Mouse (Mus musculus): ENCODE measurements around the gene Capns1. TPM values are rescaled to one million over a fixed set of nuclear protein-coding genes. Genes with fewer than 3 reads are reported as not detected.

Capns1 gene
- polyA plus RNA-seq, 1 experiment from 2014 or later = 56.8 TPM

DNA sequence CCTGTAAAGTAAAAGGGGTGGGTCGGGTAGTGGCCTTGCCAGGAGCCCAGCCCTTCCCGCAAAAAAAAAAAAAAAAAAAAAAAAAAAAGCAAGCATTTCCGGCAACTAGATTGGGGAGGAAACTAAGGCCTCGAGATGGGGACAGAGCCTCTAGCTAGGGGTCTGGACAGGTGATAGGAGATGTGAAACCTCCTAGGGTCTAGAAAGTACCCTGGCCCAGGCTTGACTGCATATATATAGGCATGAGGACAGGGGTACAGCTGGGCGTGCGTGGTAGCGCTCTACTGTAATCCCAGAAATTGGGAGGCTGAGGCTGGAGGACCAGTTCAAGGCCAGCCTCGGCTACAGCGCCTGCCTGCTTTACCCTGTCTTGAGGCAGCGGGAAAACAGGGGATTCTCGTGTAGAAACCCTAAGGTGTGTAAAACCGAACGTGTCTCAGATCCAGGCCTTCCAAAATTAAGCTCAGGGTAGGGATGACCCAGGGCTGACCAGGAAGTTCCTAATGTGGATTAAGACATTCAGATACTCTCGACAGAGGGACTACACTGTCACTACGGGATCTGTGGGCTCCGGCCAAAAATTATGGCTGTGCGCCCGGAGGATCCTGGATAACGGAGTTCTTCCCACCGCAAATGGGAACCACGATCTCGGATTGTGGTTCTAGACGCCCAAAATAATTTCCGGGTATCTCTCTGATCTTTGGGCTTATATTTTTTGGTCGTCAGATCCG is 4.3 kb downstream of the Capns1 start:
- DNase-seq (ENCODE audit: low spot score) (peak; percentile 10), ATAC-seq (replicated peaks; ENCODE audit: insufficient number of reproducible peaks, low FRiP score, low TSS enrichment, low read depth) (peak; percentile 9; the same call in 1 of the 2 replicates)
- H3K9me3 ChIP-seq (replicated peaks; ENCODE audit: control insufficient read depth, low read length) = no peaks in the 10 kb centered on the region
- no peaks in the 10 kb centered on the region; the same call in 1 of the 2 replicates for H3K36me3 ChIP-seq (replicated peaks; ENCODE audit: control insufficient read depth, insufficient read depth, low read depth, low read length)
- H3K4me2 ChIP-seq (ENCODE audit: low read depth, low read length) = peak overlapping the region; percentile 77
- 1% methylated on average over 26 of the region's 26 CpGs for WGBS
- peak overlapping the region; percentile 68 for H3K4me3 ChIP-seq (ENCODE audit: low read depth, low read length)
- H3K27me3 ChIP-seq (ENCODE audit: control insufficient read depth, insufficient read depth, low read length) = no peaks in the 10 kb centered on the region
- peak overlapping the region; percentile 65 for H3K9ac ChIP-seq (replicated peaks; ENCODE audit: low read length)
- H3K4me1 ChIP-seq (ENCODE audit: control insufficient read depth, insufficient read depth, low read length) = peaks cover 3% of the 10 kb centered on the region
- peak overlapping the region; percentile 44; the same call in 1 of the 2 replicates for H3K27ac ChIP-seq (replicated peaks; ENCODE audit: low read depth, low read length)

DNA sequence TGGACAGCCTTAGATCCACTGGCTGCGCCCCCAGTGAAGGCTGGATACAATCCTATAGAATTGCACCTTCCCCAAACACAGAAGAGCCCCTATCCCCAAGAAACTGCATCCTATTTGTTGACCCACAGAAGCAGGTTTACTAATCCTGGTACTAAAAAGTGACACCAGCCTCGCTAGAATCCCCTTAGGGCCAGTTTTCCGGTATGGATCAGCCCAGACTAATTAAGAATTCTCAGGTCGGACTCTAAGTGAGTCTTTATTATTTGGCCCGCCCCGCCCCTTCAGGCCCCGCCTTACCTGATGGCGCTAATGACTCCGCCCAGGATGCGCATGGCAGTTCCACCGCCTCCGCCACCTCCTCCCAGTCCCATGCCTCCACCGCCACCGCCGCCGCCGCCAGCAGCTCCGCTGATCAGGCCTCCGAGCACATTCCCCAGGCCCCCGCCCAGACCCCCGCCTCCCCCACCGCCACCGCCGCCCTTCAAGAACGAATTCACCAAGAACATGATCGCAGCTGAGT is 5.0 kb downstream of the Capns1 start:
- peak; percentile 35 for ATAC-seq (replicated peaks; ENCODE audit: insufficient number of reproducible peaks, low FRiP score, low TSS enrichment, low read depth)
- no peaks in the 10 kb centered on the region for H3K27me3 ChIP-seq (ENCODE audit: control insufficient read depth, insufficient read depth, low read length)
- H3K36me3 ChIP-seq (replicated peaks; ENCODE audit: control insufficient read depth, insufficient read depth, low read depth, low read length) = no peaks in the 10 kb centered on the region; the same call in 1 of the 2 replicates
- H3K9ac ChIP-seq (replicated peaks; ENCODE audit: low read length) = peak overlapping the region; percentile 65
- no peaks in the 10 kb centered on the region for H3K9me3 ChIP-seq (replicated peaks; ENCODE audit: control insufficient read depth, low read length)
- H3K4me2 ChIP-seq (ENCODE audit: low read depth, low read length) = peak overlapping the region; percentile 77
- H3K4me3 ChIP-seq (ENCODE audit: low read depth, low read length) = peak overlapping the region; percentile 68
- 2% methylated on average over 26 of the region's 26 CpGs for WGBS
- no peak overlapping the region for H3K27ac ChIP-seq (replicated peaks; ENCODE audit: low read depth, low read length)
- peaks cover 3% of the 10 kb centered on the region for H3K4me1 ChIP-seq (ENCODE audit: control insufficient read depth, insufficient read depth, low read length)
- DNase-seq (ENCODE audit: low spot score) = peak; percentile 80

DNA sequence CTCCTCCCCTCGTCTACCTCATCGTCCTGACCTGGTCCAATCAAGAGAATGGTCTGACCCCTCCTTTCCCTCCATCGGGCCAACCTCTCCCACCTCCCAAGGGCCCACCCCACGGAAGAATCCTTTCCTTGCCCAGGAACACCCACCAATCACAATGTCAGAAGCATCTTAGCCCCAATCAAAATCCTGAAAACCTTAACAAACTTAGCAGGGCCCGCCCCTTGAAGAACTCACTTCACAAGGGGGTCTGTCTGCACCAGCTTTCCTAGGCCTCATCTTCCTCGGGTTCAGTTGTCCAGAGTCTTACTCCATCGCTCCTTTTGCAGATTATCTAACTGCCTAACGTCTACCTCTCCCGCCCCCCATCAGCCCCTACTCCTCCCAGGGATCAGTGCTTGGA is 5.6 kb downstream of the Capns1 start:
- Histone ChIP-seq H3K4me1 (ENCODE audit: control insufficient read depth, insufficient read depth, low read length) (peaks cover 3% of the 10 kb centered on the region), H3K9ac (replicated peaks; ENCODE audit: low read length) (peak overlapping the region; percentile 65), H3K27ac (replicated peaks; ENCODE audit: low read depth, low read length) (no peak overlapping the region), H3K36me3 (replicated peaks; ENCODE audit: control insufficient read depth, insufficient read depth, low read depth, low read length) (no peaks in the 10 kb centered on the region; the same call in 1 of the 2 replicates), H3K9me3 (replicated peaks; ENCODE audit: control insufficient read depth, low read length) (no peaks in the 10 kb centered on the region), H3K4me2 (ENCODE audit: low read depth, low read length) (peak overlapping the region; percentile 77), H3K4me3 (ENCODE audit: low read depth, low read length) (peak overlapping the region; percentile 68), H3K27me3 (ENCODE audit: control insufficient read depth, insufficient read depth, low read length) (no peaks in the 10 kb centered on the region)
- ATAC-seq (replicated peaks; ENCODE audit: insufficient number of reproducible peaks, low FRiP score, low TSS enrichment, low read depth) (no peak; the same call in 1 of the 2 replicates), DNase-seq (ENCODE audit: low spot score) (peak; percentile 48)
- WGBS = 16% methylated on average over 9 of the region's 9 CpGs

DNA sequence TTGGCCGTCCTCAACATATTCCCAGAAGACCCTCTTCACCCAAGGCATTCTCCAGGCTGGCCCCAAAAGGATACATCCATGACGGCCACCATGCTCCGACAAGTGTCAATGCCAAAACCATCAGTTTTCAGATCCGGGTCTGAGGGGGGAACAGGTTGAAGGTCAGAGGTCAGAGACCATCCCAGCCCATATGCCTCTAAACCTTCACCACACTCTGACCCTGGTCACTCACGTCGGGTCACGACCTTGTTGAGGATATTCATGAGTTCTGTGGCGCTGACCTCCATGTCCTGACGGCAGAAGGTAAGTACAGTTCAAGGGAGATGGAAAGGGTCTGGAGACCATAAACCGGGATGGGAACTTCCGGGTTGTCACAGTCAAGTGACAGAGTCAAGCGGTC is 6.5 kb downstream of the Capns1 start:
- DNase-seq (ENCODE audit: low spot score) (no peak), ATAC-seq (replicated peaks; ENCODE audit: insufficient number of reproducible peaks, low FRiP score, low TSS enrichment, low read depth) (no peak)
- no peak overlapping the region for H3K9ac ChIP-seq (replicated peaks; ENCODE audit: low read length)
- no peaks in the 10 kb centered on the region for H3K27me3 ChIP-seq (ENCODE audit: control insufficient read depth, insufficient read depth, low read length)
- peaks cover 7% of the 10 kb centered on the region; the same call in 1 of the 2 replicates for H3K36me3 ChIP-seq (replicated peaks; ENCODE audit: control insufficient read depth, insufficient read depth, low read depth, low read length)
- H3K27ac ChIP-seq (replicated peaks; ENCODE audit: low read depth, low read length) = no peak overlapping the region
- peaks cover 3% of the 10 kb centered on the region for H3K4me1 ChIP-seq (ENCODE audit: control insufficient read depth, insufficient read depth, low read length)
- H3K9me3 ChIP-seq (replicated peaks; ENCODE audit: control insufficient read depth, low read length) = no peaks in the 10 kb centered on the region
- H3K4me2 ChIP-seq (ENCODE audit: low read depth, low read length) = no peak overlapping the region
- 87% methylated on average over 12 of the region's 12 CpGs for WGBS
- no peak overlapping the region for H3K4me3 ChIP-seq (ENCODE audit: low read depth, low read length)

DNA sequence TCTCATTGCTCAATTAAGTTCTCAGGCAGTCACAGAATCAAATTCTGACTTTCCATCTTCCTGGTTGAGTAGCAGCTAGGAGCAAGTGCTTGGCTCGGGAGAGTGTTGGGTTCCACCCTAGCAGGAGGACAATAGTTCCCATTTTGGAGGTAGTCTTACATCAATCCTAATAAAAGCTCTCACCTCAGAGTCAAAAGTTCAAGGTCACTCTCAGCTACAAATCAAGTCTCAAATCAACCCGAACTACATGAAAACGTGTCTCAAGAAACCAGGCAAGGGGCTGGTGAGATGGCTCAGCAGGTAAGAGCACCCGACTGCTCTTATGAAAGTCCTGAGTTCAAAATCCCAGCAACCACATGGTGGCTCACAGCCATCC is 9.5 kb downstream of the Capns1 start:
- Histone ChIP-seq H3K27ac (replicated peaks; ENCODE audit: low read depth, low read length) (no peak overlapping the region), H3K4me1 (ENCODE audit: control insufficient read depth, insufficient read depth, low read length) (peaks cover 5% of the 10 kb centered on the region), H3K9me3 (replicated peaks; ENCODE audit: control insufficient read depth, low read length) (no peaks in the 10 kb centered on the region), H3K4me2 (ENCODE audit: low read depth, low read length) (no peak overlapping the region), H3K36me3 (replicated peaks; ENCODE audit: control insufficient read depth, insufficient read depth, low read depth, low read length) (peaks cover 7% of the 10 kb centered on the region; the same call in 1 of the 2 replicates), H3K9ac (replicated peaks; ENCODE audit: low read length) (no peak overlapping the region), H3K4me3 (ENCODE audit: low read depth, low read length) (no peak overlapping the region), H3K27me3 (ENCODE audit: control insufficient read depth, insufficient read depth, low read length) (no peaks in the 10 kb centered on the region)
- no peak for ATAC-seq (replicated peaks; ENCODE audit: insufficient number of reproducible peaks, low FRiP score, low TSS enrichment, low read depth)
- no peak for DNase-seq (ENCODE audit: low spot score)
- 86% methylated on average over 4 of the region's 4 CpGs for WGBS

DNA sequence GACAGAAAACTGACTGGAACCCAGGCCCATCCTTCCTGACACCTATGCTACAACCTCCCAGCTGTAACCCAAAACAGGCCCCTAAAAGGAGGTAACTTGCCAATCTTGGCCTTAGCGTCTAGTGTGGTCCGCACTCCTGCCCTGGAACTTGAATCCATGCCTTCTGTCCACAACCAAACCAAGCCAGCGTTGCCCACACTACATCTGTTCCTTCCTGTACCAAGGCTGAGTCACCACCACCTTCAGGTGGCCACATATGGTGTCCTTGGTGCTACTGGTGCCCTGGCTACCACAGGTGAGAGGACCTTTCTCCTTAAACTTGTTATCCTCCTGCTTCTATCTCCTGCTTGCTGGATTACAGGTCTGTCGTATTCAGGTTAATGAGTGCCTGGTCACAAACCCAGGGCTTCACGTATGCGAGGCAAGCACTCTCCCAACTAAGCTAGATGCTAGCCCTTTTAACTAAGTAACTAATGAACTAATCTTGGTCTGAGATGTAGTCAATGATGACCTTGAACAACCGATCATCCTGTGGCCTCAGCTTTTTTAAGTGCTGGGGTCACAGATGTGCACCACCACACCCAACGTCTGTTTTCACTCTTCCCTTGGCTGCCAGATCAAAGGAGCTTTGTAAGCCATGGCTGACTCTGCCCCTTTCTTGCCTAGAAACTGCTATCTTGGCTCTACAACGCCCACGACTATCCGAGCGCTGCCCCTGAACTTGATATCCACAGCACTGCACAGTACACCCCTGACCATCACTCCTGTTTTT is 10.1 kb downstream of the Capns1 start:
- 77% methylated on average over 12 of the region's 12 CpGs for WGBS
- H3K9me3 ChIP-seq (replicated peaks; ENCODE audit: control insufficient read depth, low read length) = no peaks in the 10 kb centered on the region
- H3K36me3 ChIP-seq (replicated peaks; ENCODE audit: control insufficient read depth, insufficient read depth, low read depth, low read length) = peaks cover 7% of the 10 kb centered on the region; the same call in 1 of the 2 replicates
- no peaks in the 10 kb centered on the region for H3K27me3 ChIP-seq (ENCODE audit: control insufficient read depth, insufficient read depth, low read length)
- H3K9ac ChIP-seq (replicated peaks; ENCODE audit: low read length) = no peak overlapping the region
- ATAC-seq (replicated peaks; ENCODE audit: insufficient number of reproducible peaks, low FRiP score, low TSS enrichment, low read depth) (no peak), DNase-seq (ENCODE audit: low spot score) (no peak)
- no peak overlapping the region for H3K4me3 ChIP-seq (ENCODE audit: low read depth, low read length)
- peaks cover 7% of the 10 kb centered on the region for H3K4me1 ChIP-seq (ENCODE audit: control insufficient read depth, insufficient read depth, low read length)
- H3K27ac ChIP-seq (replicated peaks; ENCODE audit: low read depth, low read length) = no peak overlapping the region
- no peak overlapping the region for H3K4me2 ChIP-seq (ENCODE audit: low read depth, low read length)

DNA sequence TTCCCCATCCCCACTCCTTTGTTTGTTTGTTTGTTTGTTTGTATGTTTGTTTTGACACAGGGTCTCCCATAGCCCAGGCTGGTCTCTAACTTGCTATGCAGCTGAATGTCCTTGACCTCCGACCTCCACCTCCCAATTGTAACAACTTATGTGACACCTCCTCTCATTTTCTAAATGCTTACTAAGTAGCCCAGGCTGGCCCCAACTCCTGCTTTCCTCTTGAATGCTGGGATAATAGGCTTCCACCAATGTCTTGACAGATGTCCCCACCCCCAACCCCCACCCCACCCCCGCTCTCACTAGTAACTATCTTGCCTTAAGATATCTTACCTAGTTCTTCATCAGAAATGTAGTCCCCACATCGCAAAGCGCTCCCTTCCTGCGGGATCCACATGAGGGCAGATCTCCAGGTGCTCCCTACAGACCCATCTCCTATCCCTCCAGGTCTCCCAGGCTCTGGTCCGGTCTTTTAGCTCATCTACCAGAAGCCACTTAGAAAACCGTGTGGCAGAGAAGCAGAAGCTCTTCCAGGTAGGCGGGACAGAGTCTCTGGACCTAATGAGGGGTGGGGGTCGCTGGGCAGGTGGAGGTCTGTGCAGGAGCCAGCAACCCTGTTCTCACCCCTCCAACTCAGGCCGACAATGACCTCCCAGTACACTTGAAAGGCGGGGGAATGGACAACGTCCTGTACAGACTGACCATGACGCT is 13.8 kb downstream of the Capns1 start:
- Histone ChIP-seq H3K9ac (replicated peaks; ENCODE audit: low read length) (no peak overlapping the region), H3K4me2 (ENCODE audit: low read depth, low read length) (no peak overlapping the region), H3K4me1 (ENCODE audit: control insufficient read depth, insufficient read depth, low read length) (peaks cover 4% of the 10 kb centered on the region; the same call in 1 of the 2 replicates), H3K36me3 (replicated peaks; ENCODE audit: control insufficient read depth, insufficient read depth, low read depth, low read length) (peaks cover 7% of the 10 kb centered on the region; the same call in 1 of the 2 replicates), H3K4me3 (ENCODE audit: low read depth, low read length) (no peak overlapping the region), H3K27ac (replicated peaks; ENCODE audit: low read depth, low read length) (no peak overlapping the region), H3K9me3 (replicated peaks; ENCODE audit: control insufficient read depth, low read length) (no peaks in the 10 kb centered on the region), H3K27me3 (ENCODE audit: control insufficient read depth, insufficient read depth, low read length) (no peaks in the 10 kb centered on the region)
- no peak for DNase-seq (ENCODE audit: low spot score)
- 70% methylated on average over 13 of the region's 13 CpGs for whole genome bisulfite sequencing
- ATAC-seq (replicated peaks; ENCODE audit: insufficient number of reproducible peaks, low FRiP score, low TSS enrichment, low read depth) = no peak
